Mouse (Mus musculus): ENCODE data around the gene Mansc1. TPM values are rescaled to one million over a fixed set of nuclear protein-coding genes. Genes with fewer than 3 reads are reported as not detected.
A peak's percentile ranks its signal among the peaks of the same experiment; 100 is the strongest.

Gene Mansc1
- total RNA-seq, 2 experiments from 2014 or later = 3.9 to 4.0 TPM

DNA sequence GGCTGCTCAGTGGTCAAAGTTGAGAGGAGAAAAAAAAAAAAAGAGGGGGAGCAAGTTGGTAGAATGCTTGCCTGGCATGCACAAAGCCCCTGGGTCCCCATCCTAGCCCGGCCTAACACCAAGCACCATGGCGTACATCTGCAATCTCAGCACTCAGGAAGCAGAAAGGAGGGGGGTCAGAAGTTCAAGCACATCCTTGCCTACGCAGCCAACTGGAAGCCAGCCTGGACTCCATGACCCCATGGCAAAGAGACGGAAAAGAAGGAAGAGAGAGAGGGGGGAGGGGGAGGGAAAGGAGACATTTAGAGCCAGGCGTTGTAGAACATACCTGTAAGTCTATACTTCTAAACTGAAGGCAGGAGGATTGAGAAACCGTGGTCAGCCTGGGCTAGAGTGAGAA lies 25.7 kb downstream of the Mansc1 start:
- no peak for DNase-seq (ENCODE audit: extremely low spot score in 1 of 2, low spot score in 2 of 2)
- intact Hi-C loops (cut with DNase I) = no loop called here

DNA sequence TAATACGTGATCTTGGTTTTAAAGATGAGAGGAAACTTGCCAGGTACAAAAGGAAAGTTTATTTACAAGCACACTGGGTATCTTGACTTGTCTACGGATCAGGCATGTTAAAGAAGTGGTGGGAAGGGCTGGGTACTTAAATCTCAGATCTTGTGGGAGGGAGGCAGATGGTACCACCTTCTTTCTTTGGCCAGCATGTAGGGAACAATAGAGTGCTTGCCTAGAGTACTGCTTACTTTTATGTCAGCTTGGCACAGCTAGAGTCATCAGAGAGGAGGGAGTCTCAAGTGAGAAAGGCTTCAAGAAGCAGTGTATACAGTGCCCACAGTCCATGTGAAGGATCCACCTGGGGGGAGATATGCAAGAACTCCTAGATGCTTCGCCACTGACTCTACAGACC lies 27.1 kb downstream of the Mansc1 start:
- intact Hi-C loops (cut with DNase I) = no loop called here

DNA sequence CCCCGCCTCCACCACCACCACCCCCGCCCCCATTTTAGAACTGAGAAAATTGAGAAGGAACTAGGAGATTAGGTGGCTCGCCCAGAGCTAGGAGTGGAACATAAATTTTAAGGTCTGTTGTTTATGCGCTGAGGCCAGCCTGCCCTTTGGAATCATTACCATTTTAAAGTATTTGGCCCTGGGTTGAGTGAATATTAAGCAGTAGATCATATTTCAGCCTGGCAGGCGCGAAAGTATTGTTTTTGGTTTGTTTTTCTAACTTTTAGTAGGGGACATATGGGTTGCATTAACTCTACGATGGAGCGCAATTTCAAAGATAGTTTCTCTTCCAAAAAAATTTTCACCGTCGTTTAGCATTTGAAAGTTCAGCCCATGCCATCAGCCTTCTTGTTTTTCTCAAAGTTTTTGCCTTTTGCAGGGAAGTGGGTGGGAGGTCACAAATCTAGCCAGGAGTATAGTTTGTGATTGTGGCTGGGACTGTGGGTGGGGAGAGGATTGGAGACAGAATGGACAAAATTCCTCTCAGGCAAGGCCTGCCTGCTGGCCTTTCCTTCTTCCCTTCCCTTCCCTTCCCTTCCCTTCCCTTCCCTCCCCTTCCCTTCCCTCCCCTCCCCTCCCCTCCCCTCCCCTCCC lies 29.8 kb downstream of the Mansc1 start:
- DNase-seq (ENCODE audit: extremely low spot score in 1 of 2, low spot score in 2 of 2) = no peak
- intact Hi-C loops (cut with DNase I) = no loop called here

More for the DNA sequence above, 27.1 kb downstream of the Mansc1 start:
- DNase-seq (ENCODE audit: extremely low spot score in 1 of 2, low spot score in 2 of 2) = no peak

DNA sequence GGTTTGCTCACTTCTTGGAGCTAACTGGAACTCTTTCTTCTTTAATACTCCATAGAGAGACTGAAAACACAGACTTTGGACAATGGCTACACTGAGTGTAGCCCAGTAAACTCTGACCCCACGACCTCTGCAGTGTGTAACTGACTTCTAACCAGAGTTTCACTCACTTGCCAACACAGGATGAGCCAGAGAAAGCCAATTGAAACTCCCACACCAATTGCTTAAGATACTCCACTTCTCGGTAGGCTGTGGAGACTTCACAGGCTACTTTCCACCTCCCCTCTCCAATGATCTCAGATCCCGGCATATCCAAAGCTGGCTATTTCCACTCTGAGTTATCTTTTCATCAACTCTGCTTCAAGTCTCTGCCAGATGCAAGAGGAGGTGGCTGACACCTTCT lies 30.5 kb downstream of the Mansc1 start:
- DNase-seq (ENCODE audit: extremely low spot score in 1 of 2, low spot score in 2 of 2) = no peak
- intact Hi-C loops (cut with DNase I) = no loop called here

DNA sequence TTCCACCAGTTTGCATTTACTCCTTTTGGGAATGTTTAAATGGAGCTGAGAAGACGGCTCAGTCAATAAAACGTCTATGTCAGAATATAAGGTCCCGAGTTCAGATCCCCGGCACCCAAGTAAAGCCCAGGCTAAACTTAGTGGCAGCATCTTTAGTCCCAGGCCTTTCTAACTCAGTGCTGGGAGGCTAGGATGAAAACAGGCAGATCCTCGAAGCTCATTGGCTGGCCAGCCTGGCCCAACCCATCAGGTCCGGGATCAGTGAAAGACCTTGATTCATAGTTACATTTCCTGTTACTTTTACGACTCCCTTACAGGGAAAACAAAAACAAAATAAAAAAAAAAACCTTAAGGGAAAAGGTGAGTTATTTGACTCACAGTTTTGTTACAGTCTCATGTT lies 31.2 kb downstream of the Mansc1 start:
- no peak for DNase-seq (ENCODE audit: extremely low spot score in 1 of 2, low spot score in 2 of 2)
- intact Hi-C loops (cut with DNase I) = no loop called here

DNA sequence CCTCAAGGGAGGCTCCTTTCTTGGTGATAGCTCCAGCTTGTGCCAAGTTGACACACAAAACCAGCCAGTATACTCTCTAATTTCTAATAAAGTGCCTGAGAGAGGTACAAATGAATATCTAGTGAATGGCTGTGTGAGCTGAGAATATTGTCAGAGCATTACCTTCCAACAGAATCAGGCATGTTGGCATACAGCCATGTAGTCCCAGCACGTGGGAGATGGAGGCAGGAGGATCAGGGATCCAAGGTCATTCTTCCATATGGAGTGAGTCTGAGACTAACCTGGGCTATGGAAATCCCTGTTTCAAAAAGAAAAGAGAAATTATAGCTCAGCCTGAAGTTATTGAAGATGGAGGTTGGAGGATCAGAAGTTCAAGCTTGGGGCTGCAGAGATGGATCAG lies 33.0 kb downstream of the Mansc1 start:
- intact Hi-C loops (cut with DNase I) = no loop called here
- DNase-seq (ENCODE audit: extremely low spot score in 1 of 2, low spot score in 2 of 2) = no peak

DNA sequence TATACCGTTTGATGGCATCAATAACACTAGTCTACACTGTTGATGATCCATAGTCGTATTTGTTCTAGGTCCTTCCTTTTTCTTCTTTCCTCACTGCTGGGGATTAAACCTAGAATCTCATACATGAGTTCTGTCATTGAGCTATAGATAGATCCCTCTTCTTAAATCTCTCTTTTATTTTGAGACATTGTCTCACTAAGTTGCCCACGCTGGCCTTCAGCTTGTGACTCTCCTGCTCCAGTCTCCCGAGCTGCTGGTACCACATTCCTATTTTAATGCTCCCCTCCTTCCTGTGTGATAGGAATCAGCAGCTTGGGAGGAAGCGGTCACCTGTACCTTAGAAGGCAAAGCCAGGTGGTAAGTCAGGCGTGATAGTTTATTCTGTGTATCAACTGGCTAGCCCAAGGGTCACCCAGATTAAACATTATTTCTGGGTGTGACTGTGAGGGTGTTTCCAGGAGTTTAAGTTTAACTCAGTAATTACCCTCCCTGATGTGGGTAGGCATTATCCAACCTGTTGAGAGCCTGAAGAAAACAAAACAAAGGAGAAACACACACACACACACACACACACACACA lies 34.5 kb downstream of the Mansc1 start:
- DNase-seq (ENCODE audit: extremely low spot score in 1 of 2, low spot score in 2 of 2) = no peak
- intact Hi-C loops (cut with DNase I) = no loop called here

DNA sequence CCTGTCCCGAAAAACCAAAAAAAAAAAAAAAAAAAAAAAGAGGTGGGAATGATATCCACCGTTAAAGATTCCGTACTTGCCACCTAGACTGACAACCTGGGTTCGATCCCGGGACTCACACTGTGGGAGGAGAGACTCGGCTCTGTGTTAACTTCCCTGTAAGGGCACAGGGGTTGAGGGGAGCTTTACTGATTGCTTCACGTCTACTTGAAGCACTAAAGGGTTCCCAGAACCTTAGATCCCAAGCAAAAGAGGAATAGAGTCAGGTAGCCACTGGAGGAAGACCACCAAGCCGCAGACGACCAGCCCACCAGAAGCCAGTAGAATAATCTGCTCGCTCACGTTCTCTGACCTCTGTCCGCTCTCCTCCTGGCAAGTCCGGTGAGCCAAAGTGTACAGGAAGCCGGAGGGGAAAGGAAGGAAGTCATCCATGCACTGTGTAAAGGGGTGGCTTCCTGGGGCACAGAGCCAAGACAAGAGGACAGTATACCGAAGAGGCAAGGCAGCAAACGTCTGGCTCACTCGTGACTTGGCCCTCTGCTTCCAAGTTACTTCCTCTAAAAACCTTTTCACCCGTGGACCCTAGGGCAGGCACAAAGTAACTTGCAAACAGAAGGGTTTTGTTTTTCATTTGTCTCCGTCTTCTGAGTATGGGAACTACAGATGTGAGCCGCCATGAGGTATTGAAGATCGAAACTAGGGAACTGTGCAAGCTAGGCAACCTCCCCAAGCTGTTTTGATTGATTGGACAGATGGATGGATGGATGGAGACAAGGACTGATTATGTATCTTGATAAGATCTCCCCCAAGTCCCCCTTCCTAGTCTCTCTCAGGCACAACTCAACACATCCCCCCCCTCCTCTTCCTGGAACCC lies 37.5 kb downstream of the Mansc1 start:
- intact Hi-C loops (cut with DNase I) = no loop called here
- peak in 1 of 2 experiments; percentile 64 for DNase-seq (ENCODE audit: extremely low spot score in 1 of 2, low spot score in 2 of 2)

DNA sequence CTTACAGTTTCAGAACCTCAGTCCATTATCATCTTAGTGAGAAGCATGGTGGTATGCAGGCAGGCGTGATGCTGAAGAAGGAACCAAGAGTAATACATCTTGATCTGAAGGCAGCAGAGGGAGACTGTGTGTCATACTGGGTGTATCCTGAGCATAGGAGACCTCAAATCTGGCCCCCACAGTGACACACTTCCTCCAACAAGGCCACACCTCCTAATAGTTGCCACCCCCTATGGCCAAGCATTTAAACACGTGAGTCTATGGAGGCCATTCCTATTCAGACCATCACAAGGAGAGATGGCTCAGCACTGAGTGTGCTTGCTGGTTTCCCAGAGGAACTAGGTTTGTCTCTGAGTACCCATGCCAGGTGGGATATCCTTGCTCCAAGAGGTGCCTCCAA lies 40.7 kb downstream of the Mansc1 start:
- intact Hi-C loops (cut with DNase I) = no loop called here
- no peak for DNase-seq (ENCODE audit: extremely low spot score in 1 of 2, low spot score in 2 of 2)

DNA sequence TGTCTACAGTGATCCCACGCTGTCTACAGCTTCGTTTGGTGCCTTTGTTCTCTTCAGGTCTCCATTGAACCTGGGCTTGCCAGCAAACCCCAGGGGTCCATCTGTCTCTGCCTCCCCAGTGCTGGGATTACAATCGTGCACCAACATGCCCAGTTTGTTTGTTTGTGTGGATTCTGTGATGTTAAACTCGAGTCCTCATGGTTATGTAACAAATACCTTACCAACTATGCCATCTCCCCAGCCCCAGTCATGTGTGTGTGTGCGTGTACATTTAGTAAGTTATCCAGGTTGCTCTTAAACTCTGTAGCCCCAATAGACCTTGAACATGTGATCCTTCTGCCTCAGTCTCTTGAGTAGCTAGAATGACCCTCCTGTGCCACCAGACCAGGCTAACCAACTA lies 46.0 kb downstream of the Mansc1 start:
- intact Hi-C loops (cut with DNase I) = no loop called here
- no peak for DNase-seq (ENCODE audit: extremely low spot score in 1 of 2, low spot score in 2 of 2)

DNA sequence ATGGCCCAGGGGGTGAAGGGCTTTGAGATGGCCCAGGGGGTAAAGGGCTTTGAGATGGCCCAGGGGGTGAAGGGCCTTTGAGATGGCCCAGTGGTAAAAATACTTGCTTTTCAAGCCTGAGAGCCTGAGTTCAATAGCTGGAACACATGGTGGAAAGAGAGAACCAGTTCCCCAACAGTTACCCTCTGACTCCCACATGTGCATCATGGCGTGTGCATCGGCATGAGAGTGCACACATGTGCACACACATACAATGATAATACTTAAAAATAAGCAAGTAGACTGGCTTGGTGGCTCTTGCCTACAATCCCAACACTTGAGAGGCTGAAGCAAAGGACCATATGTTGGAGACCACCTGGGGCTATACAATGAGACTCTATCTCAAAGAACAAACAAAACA lies 47.7 kb downstream of the Mansc1 start:
- intact Hi-C loops (cut with DNase I) = no loop called here
- DNase-seq (ENCODE audit: extremely low spot score in 1 of 2, low spot score in 2 of 2) = no peak

DNA sequence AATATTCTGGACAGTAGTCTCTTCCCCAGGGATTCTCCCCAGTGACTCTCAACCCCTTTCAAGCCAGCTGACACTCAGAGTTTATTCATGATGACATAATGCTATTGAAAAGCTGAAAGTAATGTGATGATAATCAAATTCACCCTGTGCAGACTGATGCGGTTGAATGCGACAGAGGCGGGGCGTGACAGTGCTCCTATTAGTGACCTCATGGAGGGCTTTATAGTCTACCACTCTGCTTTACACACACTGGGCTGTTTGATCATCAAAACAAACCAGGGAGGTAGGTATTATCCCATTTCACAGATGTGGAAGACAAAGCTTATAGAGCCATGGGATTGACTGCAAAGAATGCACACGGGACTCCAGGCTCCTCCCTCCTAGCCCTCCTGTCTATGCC lies 50.2 kb downstream of the Mansc1 start:
- intact Hi-C loops (cut with DNase I) = no loop called here

DNA sequence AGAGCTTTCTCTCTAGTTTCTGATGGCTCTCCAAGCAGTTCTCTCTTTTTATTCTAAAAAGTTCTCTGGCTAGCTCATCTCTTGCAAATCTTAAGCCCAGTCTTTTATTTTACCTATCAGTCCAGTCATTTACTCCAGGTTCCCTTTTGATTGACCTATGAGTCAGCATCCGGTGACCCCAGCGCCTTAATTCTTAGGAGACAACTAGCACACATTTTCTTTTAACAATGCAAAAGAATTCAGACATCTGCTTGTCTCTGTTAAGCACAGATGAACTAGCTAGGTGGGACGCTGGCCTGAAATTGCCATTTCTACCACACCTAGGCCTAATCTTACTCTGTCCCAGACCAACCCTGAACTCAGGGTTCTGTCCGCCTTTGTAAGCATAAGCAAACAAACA lies 52.8 kb downstream of the Mansc1 start:
- intact Hi-C loops (cut with DNase I) = no loop called here
- DNase-seq (ENCODE audit: extremely low spot score in 1 of 2, low spot score in 2 of 2) = no peak

More for the DNA sequence above, 50.2 kb downstream of the Mansc1 start:
- no peak for DNase-seq (ENCODE audit: extremely low spot score in 1 of 2, low spot score in 2 of 2)

DNA sequence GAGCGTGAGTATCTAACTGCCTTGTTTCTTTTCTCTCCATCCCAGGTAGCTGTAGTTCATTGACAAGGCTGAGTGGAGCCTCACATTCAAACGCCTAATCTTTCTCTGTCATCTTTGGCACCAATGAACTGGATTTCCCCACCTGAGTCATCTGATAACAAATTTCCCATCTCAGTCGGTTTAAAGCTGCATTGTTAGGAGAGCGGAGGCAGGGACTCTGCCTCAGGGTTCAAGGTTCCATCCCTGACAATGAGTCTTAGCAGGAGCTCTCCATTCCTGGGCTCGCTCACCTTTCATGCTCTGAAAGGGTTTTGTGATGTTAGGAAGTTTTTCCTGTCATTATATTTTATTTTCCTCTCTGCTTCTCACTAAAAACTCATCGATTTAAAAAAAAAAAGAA lies 54.2 kb downstream of the Mansc1 start:
- intact Hi-C loops (cut with DNase I) = no loop called here
- no peak for DNase-seq (ENCODE audit: extremely low spot score in 1 of 2, low spot score in 2 of 2)

DNA sequence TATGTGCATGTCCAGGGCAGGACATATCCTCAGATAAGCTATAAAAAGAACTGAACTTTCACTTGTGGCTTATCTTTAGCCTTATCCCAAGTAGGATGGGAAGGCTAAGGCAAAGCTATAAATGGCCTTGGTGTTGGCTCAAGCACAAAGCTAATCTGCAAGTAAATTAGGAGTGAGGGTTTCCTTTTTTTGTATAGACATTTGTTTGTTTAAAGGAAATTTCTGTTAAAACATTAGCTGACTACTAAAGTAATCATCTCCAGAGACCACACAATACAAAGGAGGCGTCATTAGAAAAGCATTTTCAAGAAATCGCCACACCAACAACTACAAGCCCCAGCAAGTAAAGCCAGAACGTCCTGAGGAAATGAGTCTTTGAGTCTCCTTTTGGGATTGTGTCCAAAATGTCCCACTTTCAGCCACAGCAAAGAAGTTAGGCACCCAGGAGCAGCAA lies 57.0 kb downstream of the Mansc1 start:
- no peak for DNase-seq (ENCODE audit: extremely low spot score in 1 of 2, low spot score in 2 of 2)
- intact Hi-C loops (cut with DNase I) = no loop called here

DNA sequence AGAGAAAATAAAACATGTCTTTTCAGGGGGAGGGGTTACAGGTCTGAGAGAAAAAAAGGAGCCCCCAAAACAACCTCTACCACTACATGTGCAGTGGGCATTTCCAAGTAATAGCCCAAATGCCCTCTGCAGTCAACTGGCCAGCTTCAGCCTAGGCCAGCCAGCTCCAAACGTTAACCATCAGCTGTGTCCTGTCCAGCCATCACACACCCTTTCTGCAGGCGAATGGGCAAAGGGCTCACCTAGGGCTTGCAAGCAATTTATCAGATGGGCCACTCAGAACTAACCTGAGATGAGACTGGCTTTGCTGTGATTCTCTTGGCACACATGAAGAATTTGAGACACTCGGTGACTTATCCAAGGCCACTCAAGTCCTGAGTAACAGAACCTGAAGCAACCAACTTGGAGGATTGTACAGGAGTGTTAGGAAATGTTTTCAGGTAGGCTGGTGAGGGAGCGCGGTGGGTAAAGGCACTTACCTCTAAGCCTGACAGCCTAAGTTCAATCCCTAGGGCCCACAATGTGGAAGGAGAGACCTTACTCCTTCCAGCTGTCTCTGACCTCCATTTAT lies 64.2 kb downstream of the Mansc1 start:
- intact Hi-C loops (cut with DNase I) = loop anchor here (2.0 kb wide), 1 partner anchor 73 kb away; no protein-coding TSS in a partner anchor
- DNase-seq (ENCODE audit: extremely low spot score in 1 of 2, low spot score in 2 of 2) = no peak

DNA sequence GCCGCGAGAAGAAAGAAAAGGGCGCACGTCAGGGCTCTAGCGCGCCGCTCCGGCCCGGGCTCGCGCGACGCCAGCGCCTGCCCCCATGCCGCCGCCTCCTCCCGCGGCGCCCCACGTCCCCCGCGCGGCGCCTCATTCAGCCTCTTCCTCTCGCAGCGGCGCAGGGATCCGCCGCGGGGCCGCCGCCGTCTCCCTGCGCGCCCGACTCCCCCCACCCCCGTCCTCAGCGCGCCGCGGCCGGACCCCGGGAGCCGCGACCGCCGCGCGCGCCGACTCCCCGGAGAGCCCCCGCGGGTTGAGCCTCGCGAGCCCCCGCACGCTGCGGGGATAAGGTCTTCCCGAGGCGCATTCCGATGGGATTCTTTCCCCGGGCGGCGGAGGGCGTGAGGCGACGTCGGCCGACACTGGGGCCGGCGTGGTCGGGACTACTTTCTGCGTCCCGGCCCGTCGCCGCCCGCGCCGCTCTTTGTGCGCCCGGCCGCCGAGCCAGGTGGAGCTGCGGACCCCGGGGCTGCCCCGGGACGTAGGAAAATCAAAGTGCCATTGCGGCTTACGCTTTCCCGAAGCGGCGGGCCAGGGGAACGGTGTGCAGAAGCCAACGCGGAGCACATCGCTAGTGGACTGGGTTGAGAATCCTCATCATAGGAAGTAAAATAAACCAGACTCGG lies 65.3 kb downstream of the Mansc1 start, which contains the start of gene Lrp6:
Lrp6 (minus strand) TSS at position 148 of the 668 bp plus-strand sequence.
- DNase-seq (ENCODE audit: extremely low spot score in 1 of 2, low spot score in 2 of 2) = peak; percentile 60 to 93
- intact Hi-C loops (cut with DNase I) = loop anchor here (2.0 kb wide), 1 partner anchor 72 kb away; no protein-coding TSS in a partner anchor

DNA sequence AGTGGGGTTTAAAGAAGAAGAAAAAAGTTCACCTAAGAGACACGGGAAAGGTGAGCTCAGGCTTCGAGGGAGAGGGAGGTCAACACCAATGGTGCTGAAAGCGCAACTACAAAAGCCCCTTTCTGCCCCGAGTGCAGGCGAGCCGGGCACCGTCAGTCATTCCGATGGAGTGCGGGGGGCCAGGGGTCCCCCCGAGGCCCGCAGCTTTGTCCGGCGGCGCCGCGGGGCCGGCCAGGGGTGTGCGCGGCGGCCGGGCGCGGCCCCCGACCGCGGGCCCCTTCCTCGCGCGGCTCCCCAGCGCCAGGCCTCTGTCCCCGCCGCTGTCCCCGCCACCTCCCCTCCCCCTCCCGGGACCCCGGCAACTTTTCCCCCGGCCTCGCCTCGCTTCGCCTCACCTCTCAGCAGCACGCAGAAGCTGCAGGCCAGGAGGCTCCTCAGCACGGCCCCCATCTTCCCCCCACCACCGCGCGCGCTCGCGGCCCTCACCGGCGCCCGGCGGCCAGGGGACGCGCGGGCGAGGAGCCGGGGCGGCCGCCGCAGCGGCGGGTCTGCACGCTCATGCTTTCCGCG lies 66.0 kb downstream of the Mansc1 start:
- intact Hi-C loops (cut with DNase I) = loop anchor here (2.0 kb wide), 1 partner anchor 72 kb away; no protein-coding TSS in a partner anchor
- no peak for DNase-seq (ENCODE audit: extremely low spot score in 1 of 2, low spot score in 2 of 2)

Measured in left cerebral cortex, postnatal 10 days (tissue).